Mouse (Mus musculus): ENCODE data around the gene Rnf207. TPM values are rescaled to one million over a fixed set of nuclear protein-coding genes. Genes with fewer than 3 reads are reported as not detected.

The Rnf207 gene
- polyA plus RNA-seq, 1 experiment from 2014 or later: 0.84 TPM

GRCm38 (mm10) chr4:152264867-152265568 lies 53.8 kb downstream of the Rnf207 start:
- Histone ChIP-seq H3K9ac (ENCODE audit: low read length) (no peak overlapping the region), H3K27ac (ENCODE audit: low read length) (no peak overlapping the region), H3K4me2 (ENCODE audit: low read depth, low read length) (no peak overlapping the region), H3K9me3 (replicated peaks; ENCODE audit: control insufficient read depth, low read length) (no peaks in the 10 kb centered on the region), H3K36me3 (ENCODE audit: control insufficient read depth, insufficient read depth, low read length) (no peaks in the 10 kb centered on the region), H3K27me3 (ENCODE audit: control insufficient read depth, insufficient read depth, low read length) (no peaks in the 10 kb centered on the region), H3K4me1 (ENCODE audit: control insufficient read depth, insufficient read depth, low read length) (peaks cover 6% of the 10 kb centered on the region), H3K4me3 (replicated peaks; ENCODE audit: low read length) (no peak overlapping the region)
- 83% methylated on average over 9 of the region's 9 CpGs for WGBS
- no peak for ATAC-seq (ENCODE audit: insufficient read depth, low FRiP score)

GRCm38 (mm10) chr4:152264177-152264530 lies 54.6 kb downstream of the Rnf207 start:
- Histone ChIP-seq H3K9ac (ENCODE audit: low read length) (no peak overlapping the region), H3K4me3 (replicated peaks; ENCODE audit: low read length) (no peak overlapping the region), H3K27ac (ENCODE audit: low read length) (no peak overlapping the region), H3K4me2 (ENCODE audit: low read depth, low read length) (no peak overlapping the region; the same call in 1 of the 2 replicates), H3K36me3 (ENCODE audit: control insufficient read depth, insufficient read depth, low read length) (no peaks in the 10 kb centered on the region), H3K27me3 (ENCODE audit: control insufficient read depth, insufficient read depth, low read length) (no peaks in the 10 kb centered on the region), H3K9me3 (replicated peaks; ENCODE audit: control insufficient read depth, low read length) (no peaks in the 10 kb centered on the region), H3K4me1 (ENCODE audit: control insufficient read depth, insufficient read depth, low read length) (peaks cover 6% of the 10 kb centered on the region)
- 54% methylated on average over 4 of the region's 4 CpGs for WGBS
- ATAC-seq (ENCODE audit: insufficient read depth, low FRiP score): no peak

- peak; percentile 66; the same call in 1 of the 2 replicates for ATAC-seq (ENCODE audit: insufficient read depth, low FRiP score)
- Histone ChIP-seq H3K27ac (ENCODE audit: low read length) (no peak overlapping the region), H3K4me1 (ENCODE audit: control insufficient read depth, insufficient read depth, low read length) (peaks cover 6% of the 10 kb centered on the region), H3K9ac (ENCODE audit: low read length) (no peak overlapping the region; the same call in 1 of the 2 replicates), H3K27me3 (ENCODE audit: control insufficient read depth, insufficient read depth, low read length) (no peaks in the 10 kb centered on the region), H3K4me2 (ENCODE audit: low read depth, low read length) (no peak overlapping the region; the same call in 1 of the 2 replicates), H3K9me3 (replicated peaks; ENCODE audit: control insufficient read depth, low read length) (no peaks in the 10 kb centered on the region), H3K36me3 (ENCODE audit: control insufficient read depth, insufficient read depth, low read length) (no peaks in the 10 kb centered on the region), H3K4me3 (replicated peaks; ENCODE audit: low read length) (no peak overlapping the region)
- WGBS: 36% methylated on average over 10 of the region's 10 CpGs
Measured at GRCm38 (mm10) chr4:152263512-152264176, 55.1 kb downstream of the Rnf207 start.

DNA sequence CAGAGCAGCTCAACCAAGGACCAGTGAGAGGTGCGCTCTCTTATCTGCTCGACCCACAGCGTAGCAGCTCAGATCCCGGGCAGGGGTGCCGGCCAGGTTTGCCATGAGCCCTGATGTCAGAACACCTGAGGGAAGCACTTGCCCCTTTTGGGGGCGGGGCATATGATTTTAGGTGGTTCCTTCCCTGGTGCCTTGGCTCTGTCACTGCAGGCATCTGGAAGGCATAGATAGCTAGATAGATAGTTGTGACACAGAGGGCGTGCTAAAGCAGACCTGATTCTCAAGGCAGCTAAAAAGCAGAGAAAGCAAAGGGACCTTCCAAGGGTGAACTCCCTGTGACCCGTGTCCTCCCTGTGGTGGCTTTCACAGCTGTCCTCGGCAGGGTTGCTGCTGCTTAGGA lies 55.7 kb downstream of the Rnf207 start:
- Histone ChIP-seq H3K4me1 (ENCODE audit: control insufficient read depth, insufficient read depth, low read length) (peaks cover 6% of the 10 kb centered on the region), H3K9me3 (replicated peaks; ENCODE audit: control insufficient read depth, low read length) (no peaks in the 10 kb centered on the region), H3K4me3 (replicated peaks; ENCODE audit: low read length) (no peak overlapping the region), H3K27ac (ENCODE audit: low read length) (no peak overlapping the region), H3K4me2 (ENCODE audit: low read depth, low read length) (no peak overlapping the region), H3K27me3 (ENCODE audit: control insufficient read depth, insufficient read depth, low read length) (no peaks in the 10 kb centered on the region), H3K9ac (ENCODE audit: low read length) (no peak overlapping the region; the same call in 1 of the 2 replicates), H3K36me3 (ENCODE audit: control insufficient read depth, insufficient read depth, low read length) (no peaks in the 10 kb centered on the region)
- no peak for ATAC-seq (ENCODE audit: insufficient read depth, low FRiP score)
- WGBS: 55% methylated on average over 9 of the region's 9 CpGs

DNA sequence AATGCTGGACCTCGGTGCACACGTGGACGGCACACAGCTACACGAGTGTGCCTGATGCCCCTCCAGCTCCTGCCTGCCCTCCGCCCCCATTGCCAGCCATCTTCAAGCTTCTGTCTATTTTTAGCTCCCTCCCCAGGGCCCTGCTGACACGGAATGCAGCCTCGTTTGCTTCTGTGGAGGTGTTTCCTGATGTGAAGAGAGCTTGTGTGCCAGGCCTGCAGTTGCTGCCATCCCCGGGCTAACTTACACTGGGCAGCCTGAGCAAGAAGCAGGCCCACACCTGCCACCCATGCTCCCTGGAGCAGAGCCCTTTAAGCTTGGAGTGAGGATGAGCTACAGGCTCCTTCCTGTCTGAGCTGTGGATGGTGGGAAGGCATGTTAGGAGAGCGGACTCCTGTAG lies 56.6 kb downstream of the Rnf207 start:
- H3K9me3 ChIP-seq (replicated peaks; ENCODE audit: control insufficient read depth, low read length): no peaks in the 10 kb centered on the region
- no peaks in the 10 kb centered on the region for H3K36me3 ChIP-seq (ENCODE audit: control insufficient read depth, insufficient read depth, low read length)
- 67% methylated on average over 9 of the region's 9 CpGs for WGBS
- no peak overlapping the region for H3K4me2 ChIP-seq (ENCODE audit: low read depth, low read length)
- H3K27me3 ChIP-seq (ENCODE audit: control insufficient read depth, insufficient read depth, low read length): no peaks in the 10 kb centered on the region
- no peak overlapping the region for H3K27ac ChIP-seq (ENCODE audit: low read length)
- no peak for ATAC-seq (ENCODE audit: insufficient read depth, low FRiP score)
- no peak overlapping the region for H3K9ac ChIP-seq (ENCODE audit: low read length)
- H3K4me3 ChIP-seq (replicated peaks; ENCODE audit: low read length): no peak overlapping the region
- H3K4me1 ChIP-seq (ENCODE audit: control insufficient read depth, insufficient read depth, low read length): peaks cover 6% of the 10 kb centered on the region

- Histone ChIP-seq H3K9me3 (replicated peaks; ENCODE audit: control insufficient read depth, low read length) (no peaks in the 10 kb centered on the region), H3K9ac (ENCODE audit: low read length) (no peak overlapping the region), H3K4me1 (ENCODE audit: control insufficient read depth, insufficient read depth, low read length) (peaks cover 17% of the 10 kb centered on the region), H3K36me3 (ENCODE audit: control insufficient read depth, insufficient read depth, low read length) (no peaks in the 10 kb centered on the region), H3K4me3 (replicated peaks; ENCODE audit: low read length) (no peak overlapping the region), H3K27ac (ENCODE audit: low read length) (no peak overlapping the region), H3K4me2 (ENCODE audit: low read depth, low read length) (no peak overlapping the region), H3K27me3 (ENCODE audit: control insufficient read depth, insufficient read depth, low read length) (no peaks in the 10 kb centered on the region)
- 84% methylated on average over 8 of the region's 8 CpGs for WGBS
- no peak for ATAC-seq (ENCODE audit: insufficient read depth, low FRiP score)
Measured at GRCm38 (mm10) chr4:152260451-152260850, 58.3 kb downstream of the Rnf207 start.

- H3K27ac ChIP-seq (ENCODE audit: low read length): no peak overlapping the region
- no peak overlapping the region for H3K9ac ChIP-seq (ENCODE audit: low read length)
- H3K4me3 ChIP-seq (replicated peaks; ENCODE audit: low read length): no peak overlapping the region
- H3K4me1 ChIP-seq (ENCODE audit: control insufficient read depth, insufficient read depth, low read length): peaks cover 11% of the 10 kb centered on the region; the same call in 1 of the 2 replicates
- no peaks in the 10 kb centered on the region for H3K36me3 ChIP-seq (ENCODE audit: control insufficient read depth, insufficient read depth, low read length)
- no peaks in the 10 kb centered on the region for H3K9me3 ChIP-seq (replicated peaks; ENCODE audit: control insufficient read depth, low read length)
- no peaks in the 10 kb centered on the region for H3K27me3 ChIP-seq (ENCODE audit: control insufficient read depth, insufficient read depth, low read length)
- ATAC-seq (ENCODE audit: insufficient read depth, low FRiP score): 0 out of 2 replicates have a peak, but pooled peaks have one; percentile 26
- 39% methylated on average over 6 of the region's 6 CpGs for WGBS
- no peak overlapping the region for H3K4me2 ChIP-seq (ENCODE audit: low read depth, low read length)
Measured at GRCm38 (mm10) chr4:152257070-152257469, 61.7 kb downstream of the Rnf207 start.

Other genes with a start within 250 kb of the Rnf207 start
- 12.3 and 14.1 TPM in 2 replicates for gene Plekhg5, start 246.5 kb downstream of the Rnf207 start, polyA plus RNA-seq (2015; fragmentation: Nextera tagmentation; extraction: Ambion mirVana)
- gene Tnfrsf25, start 203.1 kb downstream of the Rnf207 start, polyA plus RNA-seq (2015; fragmentation: Nextera tagmentation; extraction: Ambion mirVana): 1.5 and 2.1 TPM in 2 replicates
- gene Espn, start 166.6 kb downstream of the Rnf207 start, polyA plus RNA-seq (2015; fragmentation: Nextera tagmentation; extraction: Ambion mirVana): 8.6 and 9.1 TPM in 2 replicates
- gene Hes2, start 160.1 kb downstream of the Rnf207 start, polyA plus RNA-seq (2015; fragmentation: Nextera tagmentation; extraction: Ambion mirVana): 0.56 and 0.75 TPM in 2 replicates
- 57.3 and 60.4 TPM in 2 replicates for gene Acot7, start 140.9 kb downstream of the Rnf207 start, polyA plus RNA-seq (2015; fragmentation: Nextera tagmentation; extraction: Ambion mirVana)
- gene Gpr153, start 44.8 kb downstream of the Rnf207 start, polyA plus RNA-seq (2015; fragmentation: Nextera tagmentation; extraction: Ambion mirVana): 6.0 and 6.1 TPM in 2 replicates
- not detected in 2 replicates for gene Hes3, start 27.3 kb downstream of the Rnf207 start, polyA plus RNA-seq (2015; fragmentation: Nextera tagmentation; extraction: Ambion mirVana)
- 20.1 and 20.8 TPM in 2 replicates for gene Icmt, start 21.8 kb downstream of the Rnf207 start, polyA plus RNA-seq (2015; fragmentation: Nextera tagmentation; extraction: Ambion mirVana)
- 303 and 377 TPM in 2 replicates for gene Rpl22, start 6.7 kb upstream of the Rnf207 start, polyA plus RNA-seq (2015; fragmentation: Nextera tagmentation; extraction: Ambion mirVana)
- 0.84 and 0.95 TPM in 2 replicates for gene Chd5, start 19.7 kb upstream of the Rnf207 start, polyA plus RNA-seq (2015; fragmentation: Nextera tagmentation; extraction: Ambion mirVana)
- gene Nphp4, start 157.7 kb upstream of the Rnf207 start, polyA plus RNA-seq (2015; fragmentation: Nextera tagmentation; extraction: Ambion mirVana): 2.2 and 2.4 TPM in 2 replicates
- 5.8 and 6.3 TPM in 2 replicates for gene Kcnab2, start 158.9 kb upstream of the Rnf207 start, polyA plus RNA-seq (2015; fragmentation: Nextera tagmentation; extraction: Ambion mirVana)

All from stomach, embryonic 16.5 days (tissue).